Mouse (Mus musculus): ENCODE results near the gene 1700016C15Rik.

Gene 1700016C15Rik

DNA sequence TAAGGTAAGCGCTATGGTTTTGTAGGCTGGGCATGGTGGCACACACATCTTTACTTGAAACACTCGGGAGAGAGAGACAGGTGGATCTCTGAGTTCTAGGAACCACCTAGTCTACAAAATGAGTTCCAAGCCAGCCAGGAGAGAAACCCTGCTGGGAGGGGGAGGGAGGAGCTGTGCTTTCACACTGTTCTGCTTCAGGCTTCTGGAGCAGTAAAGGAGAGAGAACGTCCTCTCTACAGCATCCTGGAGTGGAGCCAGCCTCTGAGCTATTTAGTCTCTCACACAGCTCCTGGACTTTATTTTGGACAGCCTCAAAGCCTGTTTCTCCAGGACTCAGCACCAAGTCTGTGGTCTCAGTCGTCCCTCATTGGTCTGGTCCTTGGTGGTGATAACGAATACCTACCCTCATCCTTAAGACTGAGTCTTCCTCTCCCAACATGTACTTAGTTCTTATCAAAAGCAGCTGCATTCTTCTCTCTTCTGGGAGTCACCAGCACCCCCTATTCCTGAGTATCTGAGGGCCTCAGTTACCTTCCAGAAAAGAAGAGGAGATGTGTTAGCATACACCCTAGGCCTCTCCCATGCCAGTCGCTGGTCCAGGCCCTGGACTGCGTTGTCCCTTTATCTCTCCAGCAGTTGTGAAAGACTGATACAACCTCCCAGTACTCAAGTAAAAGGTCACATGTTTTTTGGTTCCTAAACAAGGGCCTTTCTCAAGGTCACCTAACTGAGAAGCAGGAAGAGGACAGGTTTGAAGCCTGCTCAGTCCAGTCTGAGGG lies 12.4 kb upstream of the 1700016C15Rik start:
- DNase-seq: no peak

DNA sequence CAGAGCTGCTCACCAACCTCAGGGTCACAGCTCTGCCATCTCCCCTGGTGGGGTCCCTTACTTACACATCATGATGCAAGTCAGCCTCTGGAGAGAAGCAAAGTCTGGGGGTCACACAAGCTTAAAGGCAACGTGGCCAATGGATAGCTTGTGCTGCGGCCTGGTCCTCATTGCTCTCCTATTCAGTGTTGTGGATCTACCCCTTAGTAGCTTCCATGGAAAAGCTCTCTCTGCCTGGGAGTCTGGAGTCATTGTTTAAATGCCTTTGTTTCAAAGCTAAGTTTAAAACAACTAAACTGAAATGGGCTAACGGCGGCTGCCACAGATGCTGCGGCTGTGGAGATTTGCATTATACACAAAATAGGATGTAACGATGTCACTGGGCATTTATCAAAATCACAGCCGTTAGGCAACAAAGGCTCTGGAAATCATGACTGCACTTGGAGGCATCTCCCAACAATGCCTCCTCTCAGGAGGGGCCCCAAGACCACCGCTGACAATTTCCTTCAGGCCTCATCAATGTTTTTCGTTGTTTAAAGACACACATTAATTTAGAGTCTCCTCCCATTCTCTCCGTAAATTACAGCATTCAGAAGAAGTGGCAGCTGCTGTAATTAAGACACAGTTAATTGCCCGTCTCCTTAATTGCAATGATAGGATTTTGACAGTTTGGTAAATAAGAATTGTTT lies 11.1 kb upstream of the 1700016C15Rik start:
- no peak for DNase-seq

DNA sequence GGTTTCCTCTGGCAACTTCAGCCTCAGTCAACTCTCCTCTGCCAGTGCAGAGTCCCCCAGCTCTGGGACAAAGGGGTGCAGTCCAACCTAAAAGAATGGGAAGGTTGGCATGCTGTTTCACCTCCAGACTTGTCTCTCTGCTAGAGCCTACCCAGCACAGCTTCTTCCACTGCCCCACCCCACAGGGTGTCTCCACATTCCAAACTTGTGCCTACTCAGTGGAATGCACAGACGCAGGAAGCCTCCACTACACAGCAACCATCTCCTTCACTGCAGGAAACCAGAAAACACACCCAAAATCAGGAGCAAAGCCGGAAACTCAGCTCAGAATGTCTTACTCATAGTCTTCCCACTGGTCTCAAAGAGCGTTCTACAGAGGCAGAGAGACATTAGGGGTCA lies 10.6 kb upstream of the 1700016C15Rik start:
- DNase-seq: no peak

DNA sequence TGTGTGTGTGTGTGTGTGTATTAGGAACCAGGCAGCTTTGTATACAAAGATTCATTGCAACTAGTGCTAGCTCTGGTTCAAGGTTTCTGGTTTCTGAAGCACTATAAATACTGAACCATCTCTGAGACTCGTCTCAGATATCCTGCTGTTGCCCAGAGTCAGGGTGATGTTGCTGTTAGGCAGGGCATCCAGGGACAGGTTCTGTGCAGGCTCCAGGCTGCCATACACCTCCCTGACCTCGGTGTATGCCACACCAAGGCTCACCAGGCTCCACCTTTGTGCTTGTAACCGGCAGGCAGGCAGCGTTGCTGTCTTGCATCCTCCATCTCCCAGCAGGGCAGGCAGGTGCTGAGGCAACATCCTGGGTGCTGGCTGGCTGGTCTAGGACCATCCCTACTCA lies 5.8 kb upstream of the 1700016C15Rik start:
- no peak for DNase-seq

DNA sequence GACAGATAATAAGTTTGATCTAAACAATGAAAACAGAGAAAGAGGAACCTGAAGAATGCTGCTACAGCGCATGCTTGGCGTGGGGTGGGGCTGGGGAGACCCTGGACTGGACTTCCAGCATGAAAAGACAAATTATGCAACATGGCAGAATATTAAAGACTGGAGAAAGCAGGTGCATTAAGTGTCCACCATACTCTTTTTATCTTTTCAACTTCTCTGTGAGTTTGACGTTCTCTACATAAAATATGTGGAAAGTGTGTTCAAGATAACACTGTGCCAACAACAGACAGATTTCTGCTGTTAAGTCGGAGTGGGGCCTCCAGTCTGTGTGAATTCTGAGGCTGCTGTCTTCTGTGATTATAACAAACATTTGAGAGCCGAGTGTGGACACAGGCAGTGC lies 2.7 kb upstream of the 1700016C15Rik start:
- no peak for DNase-seq

DNA sequence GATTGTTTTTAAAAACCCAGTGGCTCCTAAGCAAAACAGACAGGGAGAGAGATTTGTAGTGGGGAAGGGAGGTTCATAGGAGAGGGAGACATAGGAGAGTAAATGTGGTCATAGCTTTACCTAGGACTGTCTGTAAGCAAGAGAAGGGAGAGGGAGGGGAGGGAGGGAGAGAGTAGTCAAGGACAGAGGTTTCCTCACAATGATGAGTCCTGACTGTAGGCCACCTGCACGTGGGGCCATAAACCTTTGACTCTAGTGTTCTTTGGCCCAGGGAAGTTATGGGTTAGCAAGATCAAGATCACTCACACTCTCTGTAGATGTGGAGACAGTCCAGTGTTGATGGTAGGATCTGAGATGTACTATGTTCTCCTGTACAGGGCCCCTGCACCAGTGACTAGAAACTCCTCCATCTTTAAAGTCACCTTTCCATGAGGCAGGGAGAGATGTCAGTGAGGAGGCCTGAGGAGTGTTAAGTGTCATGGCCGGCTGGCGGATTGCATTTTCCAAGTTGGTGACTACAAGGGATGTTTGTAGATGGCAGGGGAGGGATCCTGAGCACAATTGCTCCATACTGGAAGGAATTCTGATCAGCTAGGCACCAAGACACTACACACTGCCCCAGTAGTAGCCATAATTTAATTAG lies 1.6 kb upstream of the 1700016C15Rik start:
- no peak for DNase-seq

DNA sequence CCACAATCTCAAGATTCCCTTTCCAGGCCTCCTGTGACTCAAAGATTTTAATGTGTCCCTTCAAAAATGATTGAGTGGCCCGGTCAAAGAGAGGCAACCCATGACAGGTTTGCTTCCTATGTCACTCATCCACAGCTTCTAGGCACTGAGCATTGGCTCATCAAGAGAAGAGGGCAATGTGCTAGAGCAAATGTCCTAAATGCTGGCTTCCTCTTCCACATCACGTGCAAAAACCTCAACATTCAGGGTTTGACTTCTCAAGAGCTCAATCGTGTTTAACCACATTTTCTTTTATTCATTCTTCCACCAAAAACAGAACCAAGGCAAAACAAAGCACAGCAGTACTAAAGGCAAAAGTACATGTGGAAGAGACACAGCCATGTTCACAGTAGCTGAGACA lies 2.4 kb downstream of the 1700016C15Rik start:
- DNase-seq: no peak

DNA sequence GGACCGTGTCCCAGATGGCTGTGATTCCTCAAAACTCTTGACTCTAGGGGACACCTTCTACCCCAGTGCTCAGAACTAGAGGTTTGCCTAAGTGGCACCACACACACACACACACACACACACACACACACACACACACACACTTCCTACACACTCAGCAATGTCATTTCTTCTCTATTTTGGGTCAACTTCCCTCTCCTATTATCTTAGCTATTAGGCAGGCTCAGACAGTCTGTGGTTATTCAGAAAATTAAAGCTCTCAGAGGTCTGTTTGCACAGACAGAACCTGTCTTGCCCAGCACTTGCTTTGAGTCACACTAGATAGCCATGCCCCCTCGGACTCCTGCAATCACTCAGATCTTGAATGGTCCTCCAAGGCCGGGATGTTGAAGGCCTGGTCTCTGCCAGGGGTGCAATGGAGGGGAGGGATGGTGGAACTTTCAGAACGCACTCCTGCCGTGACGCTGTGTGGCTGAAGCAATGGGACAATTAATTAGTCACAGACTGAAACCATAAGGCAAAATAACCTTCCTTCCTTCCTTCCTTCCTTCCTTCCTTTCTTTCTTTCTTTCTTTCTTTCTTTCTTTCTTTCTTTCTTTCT lies 8.0 kb downstream of the 1700016C15Rik start:
- DNase-seq: no peak

DNA sequence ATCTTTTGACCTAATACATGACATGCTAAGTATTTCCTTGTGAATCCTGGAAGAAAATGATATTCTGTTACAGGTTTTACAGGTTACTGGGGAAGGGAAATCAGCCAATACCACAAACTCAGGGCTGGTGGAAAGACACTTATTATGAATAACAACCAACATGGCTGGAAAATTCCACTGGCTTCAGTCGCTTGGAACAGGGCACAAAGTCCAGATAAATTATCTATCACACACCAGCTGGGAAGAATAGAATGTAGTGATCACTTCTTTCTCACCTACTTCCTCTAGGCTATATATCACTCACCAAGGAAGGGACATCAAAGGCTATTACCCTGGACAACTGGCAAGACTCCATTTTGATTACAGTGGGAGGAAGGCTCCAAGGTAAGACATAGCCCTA lies 11.1 kb downstream of the 1700016C15Rik start:
- DNase-seq: no peak

DNA sequence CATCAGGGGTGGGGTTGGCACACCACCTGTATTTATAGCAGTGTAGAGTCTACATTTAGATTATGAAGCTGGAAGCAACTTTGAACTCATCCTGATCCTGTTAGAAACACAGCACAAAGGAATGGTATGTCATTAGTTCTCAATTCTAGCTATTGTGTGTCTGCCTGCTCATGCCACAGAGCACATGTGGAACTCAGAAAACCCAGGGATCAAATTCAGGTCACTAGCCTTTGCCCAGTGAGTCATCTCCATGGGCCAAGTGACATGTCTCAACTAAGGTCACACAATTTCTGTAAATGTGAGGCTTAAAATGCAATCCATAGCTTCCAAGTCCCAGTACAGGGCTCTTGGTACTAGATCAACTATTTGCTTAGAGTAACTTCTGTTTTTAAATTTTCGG lies 12.5 kb downstream of the 1700016C15Rik start:
- DNase-seq: no peak

DNA sequence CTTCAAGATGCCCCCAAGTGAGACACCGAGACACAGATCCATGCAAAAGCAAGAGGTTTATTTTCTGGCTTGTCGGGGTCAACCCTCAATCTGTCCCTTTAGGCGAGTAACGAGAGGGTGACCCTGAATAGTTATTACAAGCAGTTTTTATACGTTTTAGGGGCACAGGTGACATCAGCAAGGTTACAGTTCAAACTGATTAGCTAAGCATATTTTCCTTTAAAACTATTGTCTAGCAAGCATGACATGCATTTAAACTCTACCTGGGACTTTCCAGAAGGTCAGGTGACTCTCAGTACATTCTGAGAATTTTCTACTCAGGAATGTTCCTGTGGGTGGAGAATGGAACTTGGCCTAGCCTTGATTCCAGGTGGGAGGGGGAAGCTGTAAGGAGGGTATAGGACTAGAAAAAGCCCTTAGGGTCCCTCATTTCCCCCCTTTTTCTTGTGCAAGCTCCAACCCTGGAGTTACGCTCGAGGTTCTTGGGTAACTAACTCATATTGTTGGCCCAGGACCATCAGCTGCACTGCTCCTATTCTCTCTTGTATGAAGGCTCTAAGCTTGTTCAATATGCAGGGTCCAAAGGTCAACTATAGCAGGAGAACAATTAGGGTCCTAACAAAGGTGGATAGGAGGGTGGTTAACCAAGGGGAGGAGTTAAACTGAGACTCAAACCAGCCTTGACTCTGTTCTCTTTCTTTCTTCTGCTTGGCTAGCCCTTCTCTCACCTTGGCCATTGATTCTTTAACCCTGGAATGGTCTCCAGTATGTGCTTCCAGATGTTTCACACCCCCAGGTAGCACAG lies 15.1 kb downstream of the 1700016C15Rik start:
- no peak for DNase-seq

DNA sequence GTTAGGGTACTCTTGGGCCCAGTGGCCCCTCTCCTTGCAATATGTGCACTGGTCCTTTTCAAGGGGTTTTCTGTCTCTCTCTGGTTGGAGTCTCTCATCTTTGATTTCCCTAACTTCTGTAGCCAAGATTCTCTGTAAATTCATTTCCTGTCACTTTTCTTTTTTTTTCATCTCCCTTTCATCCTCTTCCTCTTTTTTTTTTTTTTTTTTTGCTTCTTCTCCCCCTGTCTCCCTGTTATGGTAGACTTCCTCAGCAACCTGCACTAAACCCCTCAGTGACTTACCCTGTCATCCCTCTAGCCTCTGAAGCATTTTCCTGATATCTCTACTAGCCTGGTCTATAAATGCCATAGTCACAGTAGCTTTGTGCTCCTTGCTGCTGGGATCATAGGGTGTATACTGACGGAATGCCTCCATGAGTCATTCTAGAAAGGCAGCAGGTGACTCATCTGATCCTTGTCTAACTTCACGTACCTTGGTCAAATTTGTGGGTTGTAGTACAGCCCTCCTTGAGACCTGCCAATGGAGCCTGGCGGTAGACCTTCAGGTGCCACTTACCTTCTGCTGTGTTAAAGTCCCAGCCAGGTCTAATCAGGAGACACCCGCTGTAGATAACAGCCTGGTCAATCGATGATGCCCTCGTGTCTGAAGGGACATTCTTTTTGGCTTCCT lies 18.4 kb downstream of the 1700016C15Rik start:
- no peak for DNase-seq

DNA sequence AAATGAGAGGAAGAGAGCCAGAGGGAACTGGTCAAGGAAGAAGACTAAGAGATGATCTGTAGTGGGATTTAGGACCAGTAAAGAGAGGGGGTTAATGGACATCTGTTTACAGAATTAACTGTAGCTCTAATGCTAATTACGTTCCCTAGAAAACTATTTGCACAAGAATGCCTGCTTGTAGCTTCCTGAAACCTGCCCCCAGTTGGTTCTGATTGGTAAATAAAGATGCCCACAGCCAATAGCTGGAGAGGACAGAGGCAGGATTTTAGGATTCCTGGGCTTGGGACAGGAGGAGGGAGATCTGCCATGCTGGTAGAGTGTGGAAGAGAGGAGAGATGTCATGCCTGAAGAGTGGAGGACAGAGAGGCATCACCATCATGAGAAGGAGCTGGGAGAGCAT lies 23.9 kb downstream of the 1700016C15Rik start:
- DNase-seq: no peak

DNA sequence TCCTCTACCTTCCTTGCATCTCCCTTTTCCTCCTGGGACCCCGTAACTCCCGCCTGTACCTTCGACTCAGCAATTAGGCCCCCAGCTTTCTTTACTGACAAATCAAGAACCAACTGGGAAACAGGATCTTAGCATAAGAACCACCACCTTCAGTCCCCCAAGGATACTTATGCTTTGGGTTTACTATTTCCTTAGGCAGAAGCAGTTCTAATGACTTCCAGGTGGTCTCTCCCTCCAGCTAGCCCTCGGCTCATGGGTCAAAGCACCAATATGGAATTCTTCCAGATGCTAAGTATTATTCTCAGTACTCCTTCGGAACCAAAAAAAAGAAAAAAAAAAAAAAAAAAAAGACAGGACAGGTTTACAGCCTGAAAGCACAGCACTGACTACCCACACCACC lies 27.6 kb downstream of the 1700016C15Rik start:
- no peak for DNase-seq

DNA sequence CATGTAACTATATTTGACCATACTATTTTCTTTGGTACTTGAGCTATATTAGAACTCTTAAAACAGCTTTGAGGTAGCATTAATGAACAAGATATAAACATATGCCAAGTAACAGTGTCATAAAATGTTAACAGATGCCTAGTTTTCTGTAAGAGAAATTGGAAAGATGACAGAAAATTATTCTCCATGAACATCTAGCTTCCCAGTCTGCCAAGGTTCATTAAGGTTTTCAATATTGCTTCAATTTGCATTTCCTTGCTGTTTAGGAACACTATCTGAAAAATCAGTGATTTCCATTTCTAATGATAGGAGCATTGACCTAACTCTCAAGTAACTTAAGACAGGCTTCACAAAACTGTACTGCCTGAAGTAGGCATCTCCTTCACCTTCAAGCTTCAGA lies 39.3 kb downstream of the 1700016C15Rik start:
- DNase-seq: no peak

DNA sequence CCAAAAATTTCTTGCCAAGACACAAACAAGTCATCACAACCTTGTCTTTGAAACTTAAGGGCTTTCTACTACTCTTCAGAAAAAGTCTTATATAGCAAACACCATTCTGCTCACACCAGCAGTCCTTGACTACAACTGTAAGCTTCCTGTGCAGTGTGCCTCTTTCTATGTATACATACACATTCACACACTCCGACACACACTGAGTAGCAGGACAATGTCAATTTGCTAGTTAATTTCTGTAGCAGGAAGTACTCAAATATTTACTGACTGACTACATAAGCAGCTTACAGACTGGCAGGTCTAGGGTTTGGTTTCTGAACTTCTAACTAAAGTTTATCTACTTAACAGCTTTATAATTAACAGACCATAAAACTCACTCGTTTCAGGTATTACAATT lies 47.8 kb downstream of the 1700016C15Rik start:
- no peak for DNase-seq

DNA sequence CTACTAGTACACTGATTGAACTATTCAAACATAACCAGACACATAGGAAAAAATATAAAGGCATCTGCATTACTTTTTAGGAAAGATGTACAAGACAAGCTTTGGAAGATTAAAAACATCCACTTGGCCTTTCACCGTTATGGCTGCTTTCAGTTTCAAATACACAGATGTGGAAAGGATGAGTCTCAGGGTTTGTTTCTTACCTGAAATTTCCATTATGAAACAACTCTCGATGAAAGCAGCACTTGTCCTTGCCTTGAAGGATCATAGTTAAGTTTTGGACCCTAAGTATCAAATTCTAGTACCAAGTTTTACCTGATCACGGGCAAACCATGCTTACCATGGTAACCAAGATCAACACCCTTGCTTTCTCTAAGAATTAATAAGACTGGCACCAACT lies 63.2 kb downstream of the 1700016C15Rik start:
- DNase-seq: no peak

DNA sequence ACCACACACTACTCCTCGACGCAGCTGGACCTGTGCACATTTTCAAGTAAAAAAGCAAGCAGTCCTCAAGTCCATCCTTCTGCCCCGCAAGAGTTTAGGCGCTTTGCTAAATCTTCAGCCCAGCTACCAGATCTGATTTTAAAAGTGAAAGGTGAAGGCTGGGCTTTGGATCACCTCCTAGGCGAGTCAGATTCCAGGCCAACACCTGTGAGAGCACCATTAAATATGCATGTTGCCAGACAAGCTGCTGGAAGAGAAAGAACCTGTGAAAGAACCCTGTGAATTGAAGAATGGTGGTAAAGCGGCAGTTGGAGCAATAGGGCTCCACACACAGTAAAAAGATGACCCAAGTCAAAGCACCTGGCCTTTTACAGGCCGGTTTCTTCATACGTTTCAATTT lies 65.3 kb downstream of the 1700016C15Rik start:
- DNase-seq: peak; percentile 11

DNA sequence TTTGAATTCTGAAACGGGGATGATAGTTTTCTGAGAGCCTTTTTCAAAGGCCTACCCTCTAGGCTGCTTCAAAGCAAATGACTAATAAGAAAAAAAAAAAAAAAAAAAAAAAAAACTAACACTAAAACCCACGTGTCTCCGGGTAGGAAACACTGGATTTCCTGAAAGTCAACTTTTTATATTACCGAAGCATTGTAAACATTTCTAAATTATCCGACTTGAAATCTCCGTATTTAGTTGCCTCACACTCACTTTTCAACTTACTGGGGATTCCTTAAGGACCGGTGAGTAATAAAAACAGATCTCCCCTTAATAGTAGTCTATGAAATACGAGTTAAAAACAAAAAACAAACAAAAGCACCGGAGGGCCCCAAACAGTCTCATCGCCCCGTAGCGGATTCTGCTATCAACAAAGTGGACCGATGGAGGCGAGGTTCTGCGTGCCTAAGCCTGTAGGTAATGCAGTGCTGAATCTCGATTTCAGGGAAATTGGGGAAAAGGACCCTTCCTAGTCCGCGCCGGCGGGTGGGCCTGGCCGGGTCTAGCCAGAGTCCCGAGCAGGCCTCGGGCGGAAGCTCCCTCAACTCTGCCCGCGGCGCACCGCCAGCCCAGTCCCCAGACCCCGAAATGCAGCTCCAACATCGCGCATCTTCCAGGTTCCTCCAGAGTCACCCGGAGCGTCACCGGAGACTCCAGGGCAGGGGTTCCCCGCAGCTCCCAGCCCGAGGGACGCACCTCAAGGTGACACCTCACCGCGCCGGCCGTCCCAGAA lies 66.0 kb downstream of the 1700016C15Rik start:
- no peak for DNase-seq

DNA sequence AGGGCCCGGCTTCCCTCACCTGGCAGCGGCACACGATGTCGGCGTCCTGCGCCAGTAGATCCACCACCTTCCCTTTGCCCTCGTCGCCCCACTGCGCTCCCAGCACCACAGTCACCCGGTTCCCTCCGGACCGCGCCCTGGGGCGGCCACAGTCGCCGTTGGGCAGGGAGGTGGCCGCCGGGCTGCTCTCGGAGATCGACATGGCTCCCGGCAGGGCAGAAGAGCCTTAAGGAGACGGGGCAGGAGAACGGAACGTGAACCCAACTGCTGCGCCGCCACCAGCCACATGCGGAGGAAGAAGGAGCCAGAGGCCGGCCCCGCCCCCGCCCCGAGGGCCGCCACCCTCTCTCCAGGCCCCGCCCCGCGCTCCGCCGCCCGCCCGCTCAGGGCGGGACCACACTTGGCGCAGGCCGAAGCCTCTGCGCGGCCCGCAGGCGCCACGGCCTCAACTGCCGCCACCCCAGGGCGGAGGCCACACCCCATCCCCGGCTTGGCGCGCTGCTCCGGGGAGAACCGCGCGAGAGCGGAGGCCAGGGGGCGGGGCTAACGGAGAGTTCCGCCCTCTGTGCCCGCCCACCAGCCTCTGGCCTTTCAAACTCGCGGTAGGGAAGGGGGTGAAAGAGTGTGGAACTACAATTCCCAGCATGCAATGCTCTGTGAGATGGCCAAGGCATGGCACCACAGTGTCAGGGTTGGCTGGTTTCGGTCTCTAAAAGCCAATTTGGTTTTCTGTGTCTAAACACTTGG lies 66.8 kb downstream of the 1700016C15Rik start, which contains the start of gene Adss:
TSS of gene Adss (minus strand) at position 319 of the 747 bp plus-strand sequence.
- peak; percentile 99 for DNase-seq

All from thymus, postnatal 25 days (tissue).